Mouse (Mus musculus) embryonic fibroblast, embryonic 13.5 days (primary cell): ENCODE measurements around the gene Fras1.

Experiments used
- CTCF ChIP-seq: IDR thresholded peaks from 2 replicates; pipeline ENCODE4 v1.5.1; 2011; ENCODE audit warnings: mild to moderate bottlenecking, control low read depth, low read length, moderate library complexity, borderline replicate concordance; ENCODE audit not compliant: insufficient read depth
- POLR2A ChIP-seq: IDR thresholded peaks from 2 replicates; pipeline ENCODE4 v1.6.1; 2011; ENCODE audit warnings: low read depth, mild to moderate bottlenecking, control low read depth, low read length, moderate library complexity

- TF ChIP-seq CTCF (no peak), POLR2A (no peak)
Measured at GRCm38 (mm10) chr5:96439811-96440210, 66.1 kb downstream of the Fras1 start.
